Mouse (Mus musculus): ENCODE measurements around the gene Vcl. TPM values are rescaled to one million over a fixed set of nuclear protein-coding genes. Genes with fewer than 3 reads are reported as not detected.

Gene Vcl
- polyA plus RNA-seq, 2 experiments = 64.1 to 67.4 TPM

DNA sequence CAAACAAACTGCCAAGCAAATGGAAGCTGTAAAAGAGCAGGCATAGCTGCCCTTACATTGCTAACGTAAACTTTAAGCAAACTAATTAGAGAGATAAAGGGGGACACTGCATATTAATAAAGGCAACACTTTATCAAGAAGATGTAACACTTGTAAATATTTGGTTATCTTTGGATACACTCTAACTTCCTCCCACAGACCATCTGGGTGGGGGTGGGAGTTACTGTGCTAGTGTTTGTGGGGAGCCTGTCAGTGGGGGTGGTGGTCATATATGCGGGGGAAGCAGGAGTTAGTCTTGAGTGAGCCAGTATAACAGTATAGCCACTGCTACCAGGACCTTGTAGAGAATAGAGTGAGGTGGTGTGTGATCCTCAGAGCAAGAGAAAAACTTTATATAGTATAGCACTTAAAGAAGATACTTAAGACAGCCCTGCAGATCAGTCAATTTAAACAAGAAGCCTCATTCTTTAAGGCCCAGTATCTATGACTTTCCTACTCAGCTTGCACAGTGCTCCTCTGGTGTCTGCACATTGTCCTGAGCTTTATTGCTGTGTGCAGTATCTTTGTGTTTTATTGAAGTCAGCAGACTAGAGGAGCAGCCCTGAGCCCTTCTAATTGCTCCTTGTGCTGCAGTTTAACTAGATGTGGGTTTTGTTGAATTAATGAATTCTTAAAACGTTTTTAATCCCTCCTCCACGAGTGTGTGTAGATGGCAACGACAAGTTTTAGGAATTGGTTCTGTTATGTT lies 133.7 kb downstream of the Vcl start:
- no peaks in the 10 kb centered on the region; the same call in 1 of the 2 replicates for H3K4me1 ChIP-seq (ENCODE audit: control insufficient read depth, insufficient read depth, low read length)
- no peak overlapping the region for H3K4me2 ChIP-seq (replicated peaks; ENCODE audit: low read depth, low read length, severe bottlenecking)
- H3K27ac ChIP-seq (replicated peaks; ENCODE audit: low read depth, low read length) = no peak overlapping the region
- no peak for DNase-seq (ENCODE audit: low spot score)
- no peaks in the 10 kb centered on the region for H3K9me3 ChIP-seq (ENCODE audit: control insufficient read depth, low read length)
- no peak for ATAC-seq (ENCODE audit: low FRiP score, low read depth)
- no peak overlapping the region for H3K4me3 ChIP-seq (replicated peaks; ENCODE audit: low read length)
- no peak overlapping the region for H3K9ac ChIP-seq (ENCODE audit: low read depth, low read length, severe bottlenecking)
- WGBS = 50% methylated on average over 5 of the region's 5 CpGs
- TF ChIP-seq POLR2A (IDR thresholded peaks at IDR 0.05; ENCODE audit: borderline replicate concordance, extremely low read depth, insufficient read depth, insufficient read length) = no peak
- H3K27me3 ChIP-seq (ENCODE audit: control insufficient read depth, insufficient read depth, low read length) = no peaks in the 10 kb centered on the region
- H3K36me3 ChIP-seq (ENCODE audit: control insufficient read depth, insufficient read depth, low read length) = no peaks in the 10 kb centered on the region

DNA sequence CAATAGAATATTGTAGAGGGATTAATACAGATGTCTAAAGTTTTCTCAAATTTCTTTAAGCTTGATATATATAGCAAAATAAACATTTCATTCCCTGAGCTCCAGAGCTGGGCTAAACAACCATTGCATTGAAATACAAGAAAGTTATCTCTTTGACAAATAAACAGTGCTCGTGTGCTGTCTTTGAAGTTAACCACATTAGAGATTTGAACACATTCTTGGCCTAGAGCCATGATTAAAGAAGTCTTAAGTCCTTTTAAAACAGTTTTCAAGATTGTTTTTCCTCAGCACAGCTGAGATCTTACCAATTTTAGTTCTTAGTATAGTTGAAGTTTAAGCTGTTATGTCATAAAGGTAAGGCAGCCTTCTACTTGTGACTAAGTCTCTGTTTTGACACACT lies 135.1 kb downstream of the Vcl start:
- H3K27ac ChIP-seq (replicated peaks; ENCODE audit: low read depth, low read length) = no peak overlapping the region
- no peak for TF ChIP-seq POLR2A (IDR thresholded peaks at IDR 0.05; ENCODE audit: borderline replicate concordance, extremely low read depth, insufficient read depth, insufficient read length)
- H3K36me3 ChIP-seq (ENCODE audit: control insufficient read depth, insufficient read depth, low read length) = no peaks in the 10 kb centered on the region
- WGBS = 23% methylated on average over 1 of the region's 1 CpGs
- ATAC-seq (ENCODE audit: low FRiP score, low read depth) (no peak), DNase-seq (ENCODE audit: low spot score) (no peak)
- no peak overlapping the region for H3K9ac ChIP-seq (ENCODE audit: low read depth, low read length, severe bottlenecking)
- H3K4me2 ChIP-seq (replicated peaks; ENCODE audit: low read depth, low read length, severe bottlenecking) = no peak overlapping the region
- no peaks in the 10 kb centered on the region for H3K27me3 ChIP-seq (ENCODE audit: control insufficient read depth, insufficient read depth, low read length)
- H3K9me3 ChIP-seq (ENCODE audit: control insufficient read depth, low read length) = no peaks in the 10 kb centered on the region
- no peak overlapping the region for H3K4me3 ChIP-seq (replicated peaks; ENCODE audit: low read length)
- no peaks in the 10 kb centered on the region; the same call in 1 of the 2 replicates for H3K4me1 ChIP-seq (ENCODE audit: control insufficient read depth, insufficient read depth, low read length)

DNA sequence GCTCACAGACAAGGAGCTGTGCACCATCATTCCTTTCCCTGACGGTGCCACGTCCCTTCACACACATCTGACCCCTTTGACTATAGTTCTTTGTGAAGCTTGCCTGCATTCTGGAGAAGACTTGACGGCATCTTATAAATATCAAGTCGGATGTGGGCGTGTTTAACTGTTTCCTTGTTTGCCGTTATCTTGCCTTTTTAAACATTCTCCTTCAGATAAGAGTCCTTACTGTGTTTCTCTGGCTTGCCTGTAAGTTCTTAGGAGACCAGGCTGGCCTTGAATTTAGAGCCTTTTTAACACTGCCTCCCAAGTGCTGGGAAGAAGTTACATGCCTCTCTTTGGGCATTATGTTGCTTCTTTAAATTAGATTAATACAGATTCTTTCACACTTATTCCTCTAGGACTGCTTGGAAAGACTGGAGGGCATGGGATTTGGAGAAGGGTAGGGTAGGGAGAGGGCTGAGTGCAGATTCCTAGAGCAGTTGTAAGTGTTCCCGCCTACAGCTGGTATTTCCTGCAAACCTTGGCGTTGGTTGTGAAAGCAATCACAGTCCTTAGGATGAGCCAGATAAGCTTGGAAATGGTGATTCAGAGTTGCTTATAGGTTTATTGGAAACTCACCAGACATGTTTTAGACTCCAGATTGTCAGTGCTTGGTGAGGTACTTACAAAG lies 136.4 kb downstream of the Vcl start:
- no peaks in the 10 kb centered on the region for H3K36me3 ChIP-seq (ENCODE audit: control insufficient read depth, insufficient read depth, low read length)
- H3K4me3 ChIP-seq (replicated peaks; ENCODE audit: low read length) = no peak overlapping the region
- H3K4me2 ChIP-seq (replicated peaks; ENCODE audit: low read depth, low read length, severe bottlenecking) = no peak overlapping the region
- H3K9me3 ChIP-seq (ENCODE audit: control insufficient read depth, low read length) = no peaks in the 10 kb centered on the region
- no peaks in the 10 kb centered on the region for H3K27me3 ChIP-seq (ENCODE audit: control insufficient read depth, insufficient read depth, low read length)
- H3K4me1 ChIP-seq (ENCODE audit: control insufficient read depth, insufficient read depth, low read length) = no peaks in the 10 kb centered on the region; the same call in 1 of the 2 replicates
- ATAC-seq (ENCODE audit: low FRiP score, low read depth) (no peak), DNase-seq (ENCODE audit: low spot score) (no peak)
- WGBS = 69% methylated on average over 8 of the region's 8 CpGs
- TF ChIP-seq POLR2A (IDR thresholded peaks at IDR 0.05; ENCODE audit: borderline replicate concordance, extremely low read depth, insufficient read depth, insufficient read length) = no peak
- H3K9ac ChIP-seq (ENCODE audit: low read depth, low read length, severe bottlenecking) = no peak overlapping the region
- H3K27ac ChIP-seq (replicated peaks; ENCODE audit: low read depth, low read length) = no peak overlapping the region

DNA sequence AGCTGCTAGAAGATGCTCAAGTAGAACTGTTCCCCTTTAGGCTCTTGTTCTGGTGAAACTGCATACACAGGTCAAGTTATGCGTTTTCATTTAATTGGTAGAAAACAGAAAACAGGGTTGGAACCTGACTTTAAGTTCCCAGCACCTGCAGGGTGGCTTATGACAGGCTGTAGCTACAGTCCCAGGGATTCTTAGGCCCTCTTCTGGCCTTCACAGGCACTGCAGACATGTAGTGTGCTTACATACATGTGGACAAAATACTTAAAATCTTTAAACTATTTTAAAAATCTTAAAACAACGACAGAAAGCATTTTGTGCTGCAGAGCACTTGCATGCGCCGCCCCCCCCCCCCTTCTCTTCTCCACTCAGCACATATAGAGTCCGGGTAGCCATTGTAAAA lies 140.4 kb downstream of the Vcl start:
- ATAC-seq (ENCODE audit: low FRiP score, low read depth) = no peak
- Histone ChIP-seq H3K4me2 (replicated peaks; ENCODE audit: low read depth, low read length, severe bottlenecking) (no peak overlapping the region), H3K27me3 (ENCODE audit: control insufficient read depth, insufficient read depth, low read length) (no peaks in the 10 kb centered on the region), H3K9me3 (ENCODE audit: control insufficient read depth, low read length) (no peaks in the 10 kb centered on the region), H3K36me3 (ENCODE audit: control insufficient read depth, insufficient read depth, low read length) (no peaks in the 10 kb centered on the region), H3K4me1 (ENCODE audit: control insufficient read depth, insufficient read depth, low read length) (no peaks in the 10 kb centered on the region), H3K9ac (ENCODE audit: low read depth, low read length, severe bottlenecking) (no peak overlapping the region), H3K4me3 (replicated peaks; ENCODE audit: low read length) (no peak overlapping the region), H3K27ac (replicated peaks; ENCODE audit: low read depth, low read length) (no peak overlapping the region)
- no peak for TF ChIP-seq POLR2A (IDR thresholded peaks at IDR 0.05; ENCODE audit: borderline replicate concordance, extremely low read depth, insufficient read depth, insufficient read length)
- DNase-seq (ENCODE audit: low spot score) = no peak
- WGBS = 86% methylated on average over 5 of the region's 5 CpGs

DNA sequence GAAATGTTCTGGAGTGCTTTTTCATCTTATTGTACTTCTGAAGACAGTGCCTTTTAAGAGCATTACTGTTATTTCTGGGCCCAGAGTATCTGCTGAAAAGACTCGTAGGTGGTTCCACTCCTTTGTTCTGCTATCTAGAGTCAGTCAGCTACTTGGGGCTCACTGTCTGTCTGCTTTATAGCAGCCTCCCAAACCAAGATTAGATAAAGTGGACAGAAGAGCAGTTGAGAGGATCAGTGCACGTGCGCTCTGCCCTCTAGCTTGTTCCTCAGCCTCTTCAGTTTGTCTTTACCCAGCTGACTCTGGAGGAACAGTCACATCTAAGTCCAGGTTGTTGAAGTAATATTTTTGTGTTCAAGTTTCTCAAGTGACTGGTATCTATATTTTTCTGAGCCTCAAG lies 144.8 kb downstream of the Vcl start:
- Histone ChIP-seq H3K9me3 (ENCODE audit: control insufficient read depth, low read length) (no peaks in the 10 kb centered on the region), H3K4me2 (replicated peaks; ENCODE audit: low read depth, low read length, severe bottlenecking) (no peak overlapping the region), H3K4me3 (replicated peaks; ENCODE audit: low read length) (no peak overlapping the region), H3K27ac (replicated peaks; ENCODE audit: low read depth, low read length) (no peak overlapping the region), H3K9ac (ENCODE audit: low read depth, low read length, severe bottlenecking) (no peak overlapping the region), H3K4me1 (ENCODE audit: control insufficient read depth, insufficient read depth, low read length) (peaks cover 13% of the 10 kb centered on the region; the same call in 1 of the 2 replicates), H3K36me3 (ENCODE audit: control insufficient read depth, insufficient read depth, low read length) (no peaks in the 10 kb centered on the region), H3K27me3 (ENCODE audit: control insufficient read depth, insufficient read depth, low read length) (no peaks in the 10 kb centered on the region)
- no peak for DNase-seq (ENCODE audit: low spot score)
- no peak for TF ChIP-seq POLR2A (IDR thresholded peaks at IDR 0.05; ENCODE audit: borderline replicate concordance, extremely low read depth, insufficient read depth, insufficient read length)
- 73% methylated on average over 3 of the region's 3 CpGs for WGBS
- ATAC-seq (ENCODE audit: low FRiP score, low read depth) = no peak

Measured in limb, embryonic 14.5 days (tissue).